Mouse (Mus musculus): ENCODE data around the gene Jmjd1c.

GRCm38 (mm10) chr10:67097437-67098150 lies 1.7 kb downstream of the Jmjd1c start:
- TF ChIP-seq CTCF (IDR thresholded peaks at IDR 0.05; ENCODE audit: extremely low read depth, insufficient read depth, low read length) (no peak), POLR2A (IDR thresholded peaks at IDR 0.05; ENCODE audit: extremely low read depth, insufficient read depth, low read length) (no peak)
